Mouse (Mus musculus) embryonic fibroblast, embryonic 13.5 days (primary cell): ENCODE measurements at regions not wholly inside any gene's neighbourhood (a gene's known extent, or its start where the extent isn't known, plus 50 kb on each side); places are given as distances from the start of the nearest gene placed in this dataset.

Source experiments
- CTCF ChIP-seq: IDR thresholded peaks from 2 replicates; pipeline ENCODE4 v1.5.1; 2011; ENCODE audit warnings: mild to moderate bottlenecking, control low read depth, low read length, moderate library complexity, borderline replicate concordance; ENCODE audit not compliant: insufficient read depth
- POLR2A ChIP-seq: IDR thresholded peaks from 2 replicates; pipeline ENCODE4 v1.6.1; 2011; ENCODE audit warnings: low read depth, mild to moderate bottlenecking, control low read depth, low read length, moderate library complexity

DNA sequence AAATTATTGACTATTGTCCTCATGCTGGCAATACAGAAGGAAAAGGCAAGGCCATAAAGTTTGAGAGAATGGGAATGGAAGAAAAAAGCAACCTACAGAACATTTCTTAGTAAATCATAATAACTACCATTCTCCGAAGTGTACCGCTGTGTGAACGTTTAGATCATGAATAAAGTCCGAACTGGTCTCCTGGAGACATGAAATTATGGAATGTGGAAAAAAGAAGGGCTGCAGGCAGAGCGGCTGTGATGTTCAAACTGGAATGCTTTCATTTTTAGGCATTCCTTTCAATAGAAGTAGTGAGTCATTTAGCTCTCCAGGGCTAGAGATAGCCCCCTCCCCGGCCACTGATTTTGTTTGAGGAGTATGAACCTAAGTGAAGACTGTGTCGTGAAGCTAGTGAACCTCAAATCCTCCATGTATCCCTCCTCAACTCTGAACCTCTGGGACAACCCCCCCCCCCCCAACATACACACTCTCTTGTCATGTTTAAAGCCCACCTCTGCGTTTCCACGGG is 202.9 kb upstream of the Krr1 start:
- TF ChIP-seq CTCF (no peak), POLR2A (no peak)
